Mouse (Mus musculus): Measurements from ENCODE around the gene Gatd1.

Gene Gatd1

DNA sequence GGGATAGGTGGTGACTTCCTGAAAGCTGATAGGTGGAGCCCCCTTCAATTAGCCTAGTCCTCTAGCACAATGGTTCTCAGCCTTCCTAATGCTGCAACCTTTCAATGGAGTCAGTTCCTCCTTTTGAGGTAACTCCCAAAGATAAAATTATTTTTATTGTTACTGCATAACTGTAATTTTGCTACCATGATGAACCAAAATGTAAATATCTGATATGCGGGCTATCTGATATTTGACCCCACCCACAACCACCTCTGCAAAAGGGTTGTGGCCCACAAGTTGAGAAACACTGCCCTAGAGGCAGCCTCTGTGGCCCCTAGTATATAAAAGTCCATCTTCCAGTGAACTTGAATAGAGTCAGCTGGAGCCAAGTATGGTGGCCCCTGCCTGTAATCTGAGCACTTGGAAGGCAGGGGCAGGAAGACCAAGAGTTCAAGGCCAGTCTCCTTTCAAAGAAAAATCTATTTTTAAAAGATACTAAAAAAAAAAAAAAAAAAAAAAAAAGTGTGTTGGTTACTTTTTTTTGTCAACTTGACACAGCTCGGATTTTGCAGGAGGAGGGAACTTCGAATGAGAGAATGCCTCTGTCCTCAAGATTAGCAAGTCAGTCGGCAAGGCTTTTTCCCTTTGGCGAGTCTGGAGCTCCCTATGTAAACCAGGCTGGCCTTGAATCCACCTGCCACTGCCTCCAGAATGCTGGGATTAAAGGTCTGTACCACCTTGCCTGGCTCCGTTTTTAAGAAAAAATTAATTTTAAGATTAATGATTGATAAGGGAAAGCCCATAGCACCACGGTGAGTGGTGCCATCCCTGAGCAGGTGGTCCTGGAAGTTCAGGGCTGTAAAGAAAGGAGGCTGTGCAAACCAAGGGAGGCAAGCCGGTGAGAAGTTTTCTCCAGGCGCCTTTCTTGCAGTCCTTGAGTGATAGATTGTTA, 23.3 kb downstream of the Gatd1 start:
- DNase-seq (ENCODE audit: low spot score in 2 of 2) = no peak

- no peak for DNase-seq (ENCODE audit: low spot score in 2 of 2)
Observed at GRCm38 (mm10) chr7:141388487-141389109, 25.3 kb downstream of the Gatd1 start.

DNA sequence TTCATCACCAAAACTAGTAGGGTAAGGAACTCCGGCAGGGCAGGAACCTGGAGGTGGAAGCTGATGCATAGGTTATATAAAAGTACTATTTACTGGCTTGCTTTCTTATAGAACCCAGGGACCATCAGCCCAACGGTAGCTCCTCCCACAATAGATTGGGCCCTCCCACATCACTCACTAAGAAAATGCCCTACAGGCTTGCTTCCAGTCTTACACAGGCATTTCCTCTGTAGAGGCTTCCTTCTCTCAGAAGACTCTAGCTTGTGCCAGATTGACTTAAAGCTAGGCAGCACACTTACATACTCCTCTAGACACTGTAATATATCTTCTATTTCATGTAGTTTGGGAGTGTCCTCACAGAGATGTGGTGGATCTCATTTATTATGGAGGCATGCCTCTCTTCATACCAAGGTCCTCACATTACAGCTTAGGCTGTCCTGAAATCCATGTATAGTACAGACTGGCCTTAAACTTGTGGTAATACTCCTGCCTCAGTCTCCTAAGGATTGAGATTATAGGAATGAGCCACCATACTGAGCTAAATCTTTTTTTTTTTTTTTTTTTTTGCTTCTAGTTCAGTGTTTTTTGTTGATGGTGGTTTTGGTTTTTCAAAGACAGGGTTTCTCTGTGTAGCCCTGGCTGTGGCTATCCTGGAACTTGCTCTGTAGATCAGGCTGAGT, 26.0 kb downstream of the Gatd1 start:
- no peak for DNase-seq (ENCODE audit: low spot score in 2 of 2)

DNA sequence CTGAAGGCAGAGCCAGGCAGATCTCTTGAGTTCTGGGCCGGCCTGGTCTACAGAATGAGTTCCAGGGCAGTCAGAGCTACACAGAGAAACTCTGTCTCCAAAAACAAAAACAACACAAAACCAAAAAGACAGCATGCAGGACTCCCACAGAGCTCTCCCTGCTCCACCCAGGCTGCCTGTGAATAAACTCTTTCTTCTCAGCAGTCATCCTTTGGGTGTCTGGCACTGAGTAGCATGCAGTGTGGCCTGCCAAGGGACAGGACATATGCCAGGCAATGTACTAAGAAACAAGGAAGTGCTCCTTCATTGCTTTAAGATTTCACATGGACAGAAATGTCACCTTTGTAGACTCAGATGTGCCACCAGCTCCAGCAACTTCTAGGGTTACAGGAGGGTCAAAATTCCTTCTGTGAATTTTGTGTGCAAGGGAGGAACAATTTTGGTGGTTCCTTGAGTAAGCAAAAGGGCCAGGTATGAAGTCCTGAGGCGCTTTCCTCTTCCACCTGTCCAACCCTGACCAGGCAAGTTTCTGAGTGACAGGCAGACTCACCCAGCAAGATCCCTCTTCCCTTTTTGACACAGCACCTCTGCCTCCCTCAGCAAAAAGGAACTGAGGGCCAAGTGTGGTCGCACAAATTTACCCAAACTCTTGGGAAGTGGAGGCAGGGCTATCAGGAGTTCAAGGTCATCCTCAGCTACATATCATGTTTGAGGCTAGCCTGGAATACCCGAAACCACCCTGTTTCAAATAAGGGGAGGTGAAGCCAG, 32.7 kb downstream of the Gatd1 start:
- DNase-seq (ENCODE audit: low spot score in 2 of 2) = no peak

- DNase-seq (ENCODE audit: low spot score in 2 of 2) = no peak
Observed at GRCm38 (mm10) chr7:141379584-141379983, 34.4 kb downstream of the Gatd1 start.

GRCm38 (mm10) chr7:141374399-141374798, 39.5 kb downstream of the Gatd1 start:
- no peak for DNase-seq (ENCODE audit: low spot score in 2 of 2)

DNA sequence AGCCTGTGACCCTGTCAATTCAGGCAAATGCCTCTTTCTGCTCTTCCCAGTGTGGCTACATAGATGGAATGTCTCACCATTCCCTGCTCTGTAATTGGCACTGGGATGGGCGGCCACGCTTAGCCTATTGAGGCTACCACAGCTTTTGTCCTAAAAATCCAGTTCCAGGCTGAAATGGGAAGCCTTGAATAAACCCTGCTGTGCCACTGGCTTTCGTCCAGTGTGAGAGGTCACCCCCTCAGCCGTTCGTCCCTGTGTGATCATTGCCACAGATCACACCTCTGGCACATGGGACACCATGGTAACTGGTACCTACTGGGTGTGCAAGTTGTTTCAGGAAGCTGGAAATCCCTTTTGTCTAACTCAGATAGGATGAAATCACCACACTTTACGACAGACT, 40.3 kb downstream of the Gatd1 start:
- DNase-seq (ENCODE audit: low spot score in 2 of 2) = no peak

DNA sequence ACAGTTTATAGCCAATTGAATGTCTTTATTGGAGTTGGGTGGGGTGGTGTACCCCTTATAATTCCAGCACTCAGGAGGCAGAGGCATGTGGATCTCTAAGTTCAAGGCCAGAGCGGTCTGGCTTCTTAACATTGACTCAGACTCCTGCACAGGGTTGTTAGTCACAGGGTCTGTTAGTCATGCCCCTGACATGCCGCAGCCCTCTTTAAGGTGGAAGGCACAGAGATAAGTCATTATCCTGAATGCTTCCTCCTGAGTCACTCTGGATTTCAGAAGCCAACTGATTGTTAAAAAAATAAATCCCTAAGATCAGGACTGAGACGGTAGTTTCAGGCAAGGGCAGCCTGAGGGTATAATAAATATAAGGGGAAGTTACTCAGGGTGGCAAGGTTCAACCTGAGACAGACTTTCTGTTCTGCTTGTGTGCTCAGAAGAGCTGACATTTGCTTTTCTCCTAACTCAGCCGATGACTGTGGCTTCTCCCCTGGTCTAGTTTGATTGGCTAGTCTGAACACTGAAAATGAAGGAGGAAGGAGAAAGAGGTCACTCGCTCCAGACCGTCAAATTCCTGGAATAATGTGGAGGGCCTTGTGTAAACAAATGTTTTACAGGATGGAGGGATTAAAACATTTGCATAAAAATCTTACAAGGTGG, 41.9 kb downstream of the Gatd1 start:
- DNase-seq (ENCODE audit: low spot score in 2 of 2) = no peak

DNA sequence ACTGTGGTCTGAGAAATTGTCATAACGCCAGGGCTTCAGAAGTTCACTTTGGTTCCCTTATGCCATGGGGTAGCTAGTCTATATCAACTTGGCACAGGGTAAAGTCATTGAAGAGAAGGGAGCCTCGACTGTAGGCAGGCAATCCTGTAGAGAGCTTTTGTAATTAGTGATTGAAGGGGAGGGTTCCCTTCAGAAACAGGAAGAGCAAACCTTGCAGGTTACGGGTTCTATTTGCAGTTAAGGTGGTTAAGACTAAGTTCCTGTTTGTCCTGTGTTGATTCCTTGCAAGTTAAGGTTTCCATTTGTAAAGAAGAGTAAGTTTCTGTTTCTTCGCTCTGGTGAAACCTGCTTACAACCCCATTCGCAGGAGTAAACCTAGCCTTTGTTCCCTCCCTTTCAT, 44.0 kb downstream of the Gatd1 start:
- DNase-seq (ENCODE audit: low spot score in 2 of 2) = no peak

DNA sequence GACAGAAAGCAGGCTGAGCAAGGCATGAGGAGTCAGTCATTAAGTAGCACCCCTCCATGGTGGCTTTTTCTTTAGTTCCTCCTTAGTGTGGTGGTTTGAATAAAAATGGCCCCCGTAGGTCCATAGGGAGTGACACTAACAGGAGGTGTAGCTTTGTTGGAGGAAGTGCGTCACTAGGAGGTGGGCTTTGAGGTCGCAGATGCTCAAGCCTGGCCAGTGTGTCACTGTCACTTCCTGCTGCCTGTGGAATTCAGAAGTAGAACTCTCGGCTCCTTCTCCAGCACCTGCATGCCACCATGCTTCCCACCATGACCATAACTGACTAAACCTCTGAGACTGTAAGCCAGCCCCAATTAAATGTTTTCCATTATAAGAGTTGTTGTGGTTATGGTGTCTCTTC, 46.6 kb downstream of the Gatd1 start:
- DNase-seq (ENCODE audit: low spot score in 2 of 2) = no peak

GRCm38 (mm10) chr7:141365049-141365445, 48.9 kb downstream of the Gatd1 start:
- no peak for DNase-seq (ENCODE audit: low spot score in 2 of 2)

- no peak for DNase-seq (ENCODE audit: low spot score in 2 of 2)
Observed at GRCm38 (mm10) chr7:141364349-141365048, 49.4 kb downstream of the Gatd1 start.

DNA sequence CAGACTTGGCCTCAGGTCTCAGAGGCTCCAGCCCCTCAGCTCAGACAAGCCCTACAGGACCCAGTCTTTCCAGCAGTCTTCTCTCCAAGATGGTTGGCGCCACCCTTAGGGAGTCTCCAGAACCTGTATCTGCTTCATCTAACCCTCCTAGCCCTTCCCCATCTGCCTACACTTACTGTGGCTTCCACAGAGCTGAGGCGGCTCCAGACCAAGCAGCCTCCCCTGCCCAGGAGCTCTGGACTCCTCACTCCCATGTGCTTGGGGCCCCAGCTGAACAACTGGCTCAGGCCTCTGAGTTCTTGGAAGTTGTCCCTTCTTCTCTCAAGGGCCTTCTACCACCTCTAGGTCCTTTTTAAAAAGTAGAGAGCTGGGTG, 50.2 kb downstream of the Gatd1 start:
- DNase-seq (ENCODE audit: low spot score in 2 of 2) = no peak

- DNase-seq (ENCODE audit: low spot score in 2 of 2) = peak in 1 of 2 experiments; percentile 54
Observed at GRCm38 (mm10) chr7:141363106-141363751, 50.7 kb downstream of the Gatd1 start.

DNA sequence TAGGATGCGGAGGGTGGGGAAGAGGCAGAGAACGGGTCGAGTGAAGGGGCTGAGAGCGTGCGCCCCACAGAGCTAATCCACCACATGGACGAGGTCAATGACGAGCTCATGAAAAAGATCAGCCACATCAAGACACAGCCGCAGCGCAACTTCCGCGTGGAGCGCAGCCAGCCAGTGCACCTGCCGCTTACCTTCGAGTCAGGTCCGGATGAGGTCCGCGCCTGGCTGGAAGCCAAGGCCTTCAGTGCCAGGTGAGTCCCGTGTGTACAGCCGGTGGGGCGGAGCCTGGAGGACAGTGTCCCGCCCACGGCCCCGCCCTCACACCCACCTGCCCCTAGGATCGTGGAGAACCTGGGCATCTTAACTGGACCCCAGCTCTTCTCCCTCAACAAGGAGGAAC, 52.4 kb downstream of the Gatd1 start:
- no peak for DNase-seq (ENCODE audit: low spot score in 2 of 2)
